Comparison of ENCODE assay signal across 8 mouse cellular contexts in the genomic region with DNA sequence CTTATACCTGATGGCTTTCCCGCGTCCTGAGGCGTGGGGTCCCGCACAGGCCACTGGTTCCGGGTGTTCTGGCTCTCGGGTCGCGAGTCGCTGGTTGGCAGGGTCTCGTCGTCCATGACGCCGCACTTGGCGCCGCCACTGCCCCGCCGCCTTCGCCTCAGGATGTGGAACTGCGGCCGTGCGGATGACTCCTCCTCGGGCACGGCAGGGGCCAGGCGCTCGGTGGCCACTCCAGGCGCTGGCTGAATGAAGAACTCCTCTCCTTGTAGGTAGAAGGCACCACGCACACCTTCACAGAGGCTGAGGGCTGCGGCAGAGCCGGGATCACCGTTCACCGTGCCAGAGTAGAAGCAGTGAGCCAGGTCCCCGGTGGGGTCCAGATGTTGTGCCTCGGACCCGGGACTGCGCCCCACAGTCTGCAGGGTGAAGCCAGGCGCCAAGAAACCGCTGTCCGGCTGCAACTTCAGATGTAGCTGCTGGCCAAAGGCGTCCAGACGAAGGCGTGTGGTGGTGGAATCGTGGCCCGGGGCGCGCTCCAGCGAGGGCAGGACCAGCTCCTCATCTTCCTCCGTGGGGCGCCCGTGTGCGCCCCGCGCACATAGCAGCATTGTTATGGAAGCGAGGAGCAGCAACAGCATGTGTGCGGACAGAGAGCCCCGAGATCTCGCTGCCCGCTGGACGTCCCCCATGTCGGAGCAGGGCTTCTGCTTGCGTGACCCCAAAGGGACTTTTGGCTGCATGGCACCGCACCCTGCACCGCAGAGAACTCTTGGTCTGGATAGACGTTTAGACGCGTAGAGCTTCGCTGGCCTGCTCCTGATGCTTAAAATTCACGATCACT. TPM values are rescaled to one million over a fixed set of nuclear protein-coding genes. Genes with fewer than 3 reads are reported as not detected.
DNase-seq lines count a peak whose midpoint lies in the region; ATAC-seq lines count a peak whose summit lies in the region.

No protein-coding gene starts in this region.

- H3K36me3 ChIP-seq in erythroblast, embryonic 14.5 days (ENCODE audit: control insufficient read depth): no peaks in the 10 kb centered on the region; the same call in 1 of the 2 replicates
- peaks cover 17% of the 10 kb centered on the region for H3K36me3 ChIP-seq in intestine, embryonic 15.5 days
- peaks cover 5% of the 10 kb centered on the region; the same call in 1 of the 2 replicates for H3K36me3 ChIP-seq in liver, embryonic 11.5 days (ENCODE audit: control insufficient read depth, insufficient read depth, low read length)

- peaks cover 34% of the 10 kb centered on the region for H3K27me3 ChIP-seq in erythroblast, embryonic 14.5 days (ENCODE audit: control insufficient read depth)
- no peaks in the 10 kb centered on the region for H3K27me3 ChIP-seq in intestine, embryonic 15.5 days (replicated peaks)
- H3K27me3 ChIP-seq in liver, embryonic 11.5 days (replicated peaks; ENCODE audit: control insufficient read depth, insufficient read depth, low read length): peaks cover 21% of the 10 kb centered on the region

- WGBS in intestine, embryonic 15.5 days: under 1% methylated on average over 67 of the region's 67 CpGs
- WGBS in liver, embryonic 11.5 days: under 1% methylated on average over 66 of the region's 67 CpGs

- H3K4me1 ChIP-seq in erythroblast, embryonic 14.5 days (ENCODE audit: control insufficient read depth): no peaks in the 10 kb centered on the region
- 0 out of 2 replicates have a peak, but pooled peaks cover 5% of the 10 kb centered on the region for H3K4me1 ChIP-seq in intestine, embryonic 15.5 days (replicated peaks)
- H3K4me1 ChIP-seq in liver, embryonic 11.5 days (replicated peaks; ENCODE audit: control insufficient read depth, insufficient read depth, low read length): no peaks in the 10 kb centered on the region

- DNase-seq in cerebellum, postnatal 14 days: peak; percentile 60 to 63
- DNase-seq in gastrocnemius, postnatal 25 days: peak; percentile 61
- DNase-seq in liver, embryonic 11.5 days (ENCODE audit: low spot score): peak; percentile 63
- DNase-seq in neural tube, embryonic 10.5 days (ENCODE audit: extremely low spot score, low spot score): peak; percentile 73
- DNase-seq in natural killer cell, adult 2 months (ENCODE audit: low spot score in 2 of 2): no peak

- peak overlapping the region; percentile 49 for H3K4me3 ChIP-seq in erythroblast, embryonic 14.5 days (replicated peaks)
- peak overlapping the region; percentile 68 for H3K4me3 ChIP-seq in intestine, embryonic 15.5 days (replicated peaks)
- peak overlapping the region; percentile 65 for H3K4me3 ChIP-seq in liver, embryonic 11.5 days (ENCODE audit: low read depth, low read length)

- no peak for ATAC-seq in erythroblast, adult 5-6 weeks (replicated peaks; ENCODE audit: low FRiP score, poor library complexity, severe bottlenecking)
- peak; percentile 4 for ATAC-seq in intestine, embryonic 15.5 days
- no peak; the same call in 1 of the 2 replicates for ATAC-seq in liver, embryonic 11.5 days (replicated peaks; ENCODE audit: low FRiP score)

- H3K27ac ChIP-seq in intestine, embryonic 15.5 days: peak overlapping the region; percentile 93
- H3K27ac ChIP-seq in liver, embryonic 11.5 days (ENCODE audit: low read depth, low read length): peak overlapping the region; percentile 65

- no peaks in the 10 kb centered on the region; the same call in 1 of the 2 replicates for H3K9me3 ChIP-seq in erythroblast, embryonic 14.5 days (ENCODE audit: control insufficient read depth, low read length)
- H3K9me3 ChIP-seq in intestine, embryonic 15.5 days: no peaks in the 10 kb centered on the region
- H3K9me3 ChIP-seq in liver, embryonic 11.5 days (ENCODE audit: control insufficient read depth, low read length): no peaks in the 10 kb centered on the region

- peak overlapping the region; percentile 90 for H3K4me2 ChIP-seq in intestine, embryonic 15.5 days (replicated peaks)
- peak overlapping the region; percentile 78 for H3K4me2 ChIP-seq in liver, embryonic 11.5 days

- peak overlapping the region; percentile 79 for H3K9ac ChIP-seq in intestine, embryonic 15.5 days
- H3K9ac ChIP-seq in liver, embryonic 11.5 days (ENCODE audit: low read depth, low read length): peak overlapping the region; percentile 69

RNA-seq across cellular contexts. Expression of gene Adamts1, which starts 0.7 kb away (rescaled TPM):
- polyA plus RNA-seq in erythroblast, embryonic 14.5 days (2012): not detected in 2 replicates
- not detected in 2 replicates for total RNA-seq in erythroblast, adult 5-6 weeks (2015; ENCODE audit: low replicate concordance)
- not detected in 2 replicates for total RNA-seq in erythroblast, adult 5-6 weeks (2017; ENCODE audit: low replicate concordance)
- total RNA-seq in gastrocnemius, postnatal 25 days (2021): 10 to 100 TPM; 25.1 to 25.2 TPM
- 29.6 and 31.4 TPM in 2 replicates for polyA plus RNA-seq in intestine, embryonic 15.5 days (2015; fragmentation: Nextera tagmentation; extraction: Ambion mirVana)
- polyA plus RNA-seq in liver, embryonic 11.5 days (2014; fragmentation: Nextera tagmentation; extraction: Ambion mirVana): 23.6 and 25.6 TPM in 2 replicates

Comparison
In these comparisons a context has a peak if more than half of its experiments do, and no peak if none do; other contexts are left out.
1. DNase-seq: peak in cerebellum, postnatal 14 days (2 of 2), gastrocnemius, postnatal 25 days (single experiment), liver, embryonic 11.5 days (single experiment) and neural tube, embryonic 10.5 days (single experiment); none in natural killer cell, adult 2 months (0 of 2).
2. RNA of gene Adamts1, which starts 0.7 kb away (polyA plus RNA-seq): 29.6 to 31.4 TPM in intestine, embryonic 15.5 days and 23.6 to 25.6 TPM in liver, embryonic 11.5 days; not detected in erythroblast, embryonic 14.5 days; every median in the first group is over 10 times any median in the second.
3. Peak in every context shown above with its lines, with median percentiles within 50 percentile points of each other: H3K4me3 ChIP-seq.